Mouse (Mus musculus): ENCODE results near the gene Hnrnpa2b1.
A peak's percentile ranks its signal among the peaks of the same experiment; 100 is the strongest.
"Not testable (repeated sequence)": the region's sequence is repeated elsewhere in the genome, so short reads cannot be mapped to it uniquely, and the experiment has no call there.

The Hnrnpa2b1 gene

GRCm38 (mm10) chr6:51469715-51470310, at the start of gene Hnrnpa2b1:
TSS of gene Hnrnpa2b1 (minus strand) at chr6:51469894.
- DNase-seq (ENCODE audit: low spot score in 2 of 2): peak; percentile 97 to 98

- no peak for DNase-seq (ENCODE audit: low spot score in 2 of 2)
Measured at GRCm38 (mm10) chr6:51514860-51515259, 45.2 kb upstream of the Hnrnpa2b1 start.

DNA sequence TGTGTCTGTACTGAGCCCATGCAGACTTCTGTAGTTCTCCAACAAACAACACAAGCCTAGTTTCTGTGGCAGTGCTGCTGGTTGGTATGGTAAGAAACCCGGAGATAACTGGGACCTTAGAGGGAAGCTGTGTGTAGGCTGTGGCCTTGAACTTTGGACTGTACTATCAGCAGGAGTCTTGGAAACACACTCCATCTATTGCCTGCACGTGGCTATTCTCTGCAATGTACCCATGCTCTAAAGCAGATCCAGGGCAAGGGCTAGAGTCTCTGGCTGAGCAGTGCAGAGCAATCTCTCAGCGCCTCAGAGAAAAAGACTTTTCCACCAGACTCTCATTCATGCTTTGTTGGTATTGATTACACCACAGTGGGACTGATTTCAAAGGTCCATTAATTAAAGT, 44.1 kb upstream of the Hnrnpa2b1 start:
- no peak for DNase-seq (ENCODE audit: low spot score in 2 of 2)

GRCm38 (mm10) chr6:51510946-51511345, 41.3 kb upstream of the Hnrnpa2b1 start:
- DNase-seq (ENCODE audit: low spot score in 2 of 2): no peak

DNA sequence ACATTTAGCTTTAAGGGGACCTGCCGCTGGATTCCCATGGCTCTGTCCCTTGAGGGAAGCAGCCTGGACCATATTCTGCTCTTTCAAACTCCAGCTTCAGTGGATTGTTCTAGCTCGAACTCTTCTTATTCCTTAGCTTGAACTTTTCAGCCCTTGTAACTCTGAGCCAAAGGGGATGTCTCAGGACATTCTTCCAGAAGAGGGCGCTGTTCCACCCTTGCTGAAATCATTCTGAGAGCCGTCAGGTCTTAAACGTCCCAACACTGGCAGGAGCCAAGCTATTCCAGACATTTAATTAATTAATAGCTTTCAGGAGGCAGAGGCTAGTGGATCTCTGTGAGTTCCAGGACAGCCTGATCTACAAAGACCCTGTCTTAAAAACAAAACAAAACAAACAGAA, 40.4 kb upstream of the Hnrnpa2b1 start:
- DNase-seq (ENCODE audit: low spot score in 2 of 2): peak; percentile 18 to 46

GRCm38 (mm10) chr6:51508750-51509648, 39.3 kb upstream of the Hnrnpa2b1 start:
- DNase-seq (ENCODE audit: low spot score in 2 of 2): peak; percentile 61 to 67

GRCm38 (mm10) chr6:51507556-51507955, 37.9 kb upstream of the Hnrnpa2b1 start:
- no peak for DNase-seq (ENCODE audit: low spot score in 2 of 2)

GRCm38 (mm10) chr6:51505671-51506070, 36.0 kb upstream of the Hnrnpa2b1 start:
- no peak for DNase-seq (ENCODE audit: low spot score in 2 of 2)

DNA sequence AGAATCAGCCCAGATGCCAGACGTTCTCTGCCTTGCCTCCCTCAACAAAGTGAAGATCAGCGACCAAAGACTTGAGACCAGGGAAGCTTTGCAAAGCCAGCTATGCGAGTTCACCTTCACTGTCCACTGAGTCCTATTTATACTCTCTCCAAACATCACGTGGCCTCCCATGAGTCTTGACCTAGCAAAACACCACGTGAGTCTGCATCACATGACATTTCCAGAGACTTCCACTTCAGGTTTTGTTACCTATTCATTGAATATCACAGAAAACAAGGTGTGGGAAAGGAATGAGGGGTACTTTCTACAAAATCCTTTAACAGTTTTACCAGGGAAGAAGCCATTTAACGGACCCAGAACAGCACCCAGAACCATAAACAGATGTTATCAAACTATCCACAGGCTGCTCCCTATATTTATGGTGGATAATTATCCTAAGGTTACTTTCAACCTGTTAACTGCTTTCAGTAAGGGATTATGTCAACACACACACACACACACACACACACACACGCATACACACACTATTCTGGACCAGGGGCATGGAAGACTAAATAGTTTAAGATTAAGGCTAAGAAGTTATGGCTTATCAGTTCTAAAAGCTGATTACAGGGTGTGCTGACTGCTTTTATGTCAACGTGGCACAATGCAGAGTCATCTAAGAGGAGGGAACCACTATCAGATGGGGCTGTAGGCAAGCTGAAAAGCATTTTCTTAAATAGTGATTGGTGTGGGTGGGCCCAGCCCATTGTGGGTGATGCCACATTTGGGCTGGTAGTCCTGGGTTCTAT, 27.8 kb upstream of the Hnrnpa2b1 start:
- no peak for DNase-seq (ENCODE audit: low spot score in 2 of 2)

DNA sequence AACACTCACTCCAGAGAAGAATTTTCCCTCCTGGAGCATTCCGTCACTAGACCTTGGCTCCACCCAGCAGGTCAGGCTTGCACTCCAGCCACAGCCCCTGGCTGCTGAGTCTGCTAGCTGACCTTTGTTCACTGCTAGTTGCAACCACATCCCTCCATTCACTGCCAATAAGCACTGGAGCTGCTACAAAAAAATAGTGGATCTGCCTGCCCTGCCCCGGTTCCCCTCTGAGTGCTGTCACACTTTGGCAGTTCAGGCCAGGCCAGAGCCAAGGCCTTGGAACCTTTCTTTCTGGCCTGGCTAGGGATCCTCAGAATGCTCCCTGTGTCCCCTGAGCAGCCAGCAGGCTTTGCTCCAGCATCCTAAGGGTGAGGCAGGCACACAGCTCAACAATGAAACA, 20.1 kb upstream of the Hnrnpa2b1 start:
- no peak for DNase-seq (ENCODE audit: low spot score in 2 of 2)

GRCm38 (mm10) chr6:51486731-51487130, 17.0 kb upstream of the Hnrnpa2b1 start:
- no peak for DNase-seq (ENCODE audit: low spot score in 2 of 2)

DNA sequence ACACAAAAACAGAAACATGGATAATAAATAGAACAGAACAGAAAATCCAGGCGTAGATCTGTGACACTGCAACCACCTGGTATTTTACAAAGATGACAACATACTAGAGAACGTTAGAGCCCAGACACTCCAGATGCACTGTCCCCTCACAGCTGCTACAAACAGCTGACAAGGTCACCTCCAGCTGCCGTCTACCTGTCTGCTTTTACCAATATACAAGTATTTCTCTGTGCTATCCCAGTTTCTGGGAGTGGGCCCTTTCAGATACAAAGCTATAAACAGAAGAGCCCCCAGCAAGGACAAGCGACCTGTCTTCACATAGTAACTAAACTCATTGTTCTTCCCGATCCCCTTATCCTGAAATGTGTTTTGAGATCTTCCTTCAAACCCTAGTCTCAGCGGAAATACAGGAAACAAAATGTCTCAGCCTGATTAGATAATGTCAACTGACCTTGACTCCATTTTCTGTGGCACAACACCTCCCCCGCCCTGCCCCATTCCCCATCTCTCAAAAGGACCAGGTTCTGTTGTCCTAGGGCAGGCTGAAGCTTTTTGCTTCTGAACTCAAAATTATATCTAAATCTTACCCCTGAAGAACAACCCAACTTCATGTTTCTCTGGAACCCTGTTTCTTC, 16.5 kb upstream of the Hnrnpa2b1 start:
- DNase-seq (ENCODE audit: low spot score in 2 of 2): no peak

DNA sequence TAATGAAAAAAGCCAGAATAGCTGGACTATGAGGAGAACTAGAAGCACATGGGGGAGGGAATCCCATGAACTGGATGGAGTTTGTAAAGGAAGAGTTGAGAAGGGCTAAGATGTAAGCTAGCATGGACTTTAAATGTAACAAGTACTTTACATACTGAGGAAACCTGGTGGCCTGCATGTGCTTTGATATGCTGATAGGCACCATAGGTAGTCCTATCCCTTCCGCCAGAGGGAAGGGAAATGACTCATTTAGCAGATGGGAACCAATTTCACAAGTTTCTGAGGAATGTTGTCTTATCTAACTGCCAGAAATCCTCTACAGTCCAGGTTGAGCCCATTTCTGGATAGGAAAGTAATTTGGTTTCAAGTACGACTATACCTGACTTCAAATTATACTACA, 16.0 kb upstream of the Hnrnpa2b1 start:
- no peak for DNase-seq (ENCODE audit: low spot score in 2 of 2)

GRCm38 (mm10) chr6:51484556-51484955, 14.9 kb upstream of the Hnrnpa2b1 start:
- not testable (repeated sequence) for DNase-seq (ENCODE audit: low spot score in 2 of 2)

- no peak for DNase-seq (ENCODE audit: low spot score in 2 of 2)
Measured at GRCm38 (mm10) chr6:51483861-51484260, 14.2 kb upstream of the Hnrnpa2b1 start.

- no peak for DNase-seq (ENCODE audit: low spot score in 2 of 2)
Measured at GRCm38 (mm10) chr6:51481548-51481947, 11.9 kb upstream of the Hnrnpa2b1 start.

GRCm38 (mm10) chr6:51479136-51479731, 9.5 kb upstream of the Hnrnpa2b1 start:
- no peak for DNase-seq (ENCODE audit: low spot score in 2 of 2)

- DNase-seq (ENCODE audit: low spot score in 2 of 2): no peak
Measured at GRCm38 (mm10) chr6:51472213-51472612, 2.5 kb upstream of the Hnrnpa2b1 start.

DNA sequence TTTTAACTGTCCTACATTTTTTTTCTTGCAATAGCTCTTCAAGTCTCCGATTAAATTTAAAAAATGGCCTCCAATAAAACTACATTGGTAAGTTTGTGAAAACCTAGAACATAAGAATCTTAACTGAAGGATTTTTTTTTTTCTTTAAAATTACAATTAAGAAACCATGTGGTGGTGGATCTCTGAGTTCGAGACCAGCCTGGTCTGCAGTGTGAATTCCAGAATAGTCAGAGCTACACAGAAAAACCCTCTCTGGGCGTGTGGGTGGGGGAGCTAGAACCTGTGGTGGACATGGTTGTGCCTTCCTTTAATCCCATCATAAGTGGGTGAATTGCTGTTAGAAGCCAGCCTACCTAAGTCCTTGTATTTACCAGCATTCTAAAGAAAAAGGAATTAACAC, 2.1 kb upstream of the Hnrnpa2b1 start:
- no peak for DNase-seq (ENCODE audit: low spot score in 2 of 2)

GRCm38 (mm10) chr6:51471179-51471505, 1.4 kb upstream of the Hnrnpa2b1 start:
- DNase-seq (ENCODE audit: low spot score in 2 of 2): no peak

DNA sequence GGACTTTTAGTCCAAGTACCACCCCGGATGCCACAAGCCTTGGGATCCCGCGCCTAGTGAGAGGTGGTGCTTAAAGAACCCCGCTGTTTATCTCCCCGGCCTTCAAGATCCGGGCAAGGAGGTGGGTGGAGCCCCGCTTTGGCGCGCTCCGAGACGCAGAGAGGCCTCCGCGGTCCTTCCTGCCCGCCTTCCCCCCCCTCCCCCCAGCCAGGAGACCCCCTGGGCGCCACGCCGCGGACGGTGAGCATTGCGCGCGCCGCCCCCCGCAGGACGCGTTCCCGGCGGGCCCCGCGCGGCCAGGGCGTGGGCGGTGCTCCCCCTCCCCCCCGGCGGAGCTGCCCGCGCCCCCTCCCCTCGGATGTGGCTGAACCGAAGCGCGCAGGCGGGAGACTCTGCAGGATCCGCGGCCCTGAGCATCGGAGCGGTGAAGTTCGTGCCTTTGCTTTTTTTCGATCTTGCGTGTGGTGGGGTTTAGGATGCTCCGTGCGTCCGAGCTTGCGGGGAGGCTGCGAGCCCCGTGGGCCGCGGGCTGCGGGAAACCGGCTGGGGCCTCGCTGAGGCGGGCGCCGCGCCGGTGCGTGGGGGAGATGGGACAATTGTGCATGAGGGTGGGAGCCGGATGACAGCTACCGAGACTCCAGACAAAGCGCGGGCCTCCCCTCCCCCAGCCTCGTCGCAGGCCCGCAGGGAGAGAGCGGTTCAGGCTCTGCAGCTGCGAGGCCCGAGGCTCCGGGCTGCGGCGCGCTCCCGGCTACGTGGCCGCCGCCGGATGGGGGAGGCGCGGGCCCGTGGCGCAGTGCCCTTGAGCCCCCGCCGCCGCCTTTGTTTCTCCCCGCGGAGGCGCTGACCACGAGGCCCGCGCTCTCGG, 851 bp upstream of the Hnrnpa2b1 start, which contains the start of gene Cbx3:
TSS of gene Cbx3 (plus strand) at position 50 of the 868 bp plus-strand sequence.
- peak; percentile 81 to 88 for DNase-seq (ENCODE audit: low spot score in 2 of 2)
